Mouse (Mus musculus): ENCODE data around the gene Gm28308. TPM values are rescaled to one million over a fixed set of nuclear protein-coding genes. Genes with fewer than 3 reads are reported as not detected.

Gene Gm28308
- polyA plus RNA-seq, 1 experiment from 2014 or later: not detected

- peaks cover 91% of the 10 kb centered on the region for H3K27me3 ChIP-seq (replicated peaks; ENCODE audit: insufficient read depth, low read length)
- TF ChIP-seq EP300 (IDR thresholded peaks at IDR 0.05) (no peak), CTCF (IDR thresholded peaks at IDR 0.05) (no peak)
- no peak overlapping the region for H3K4me2 ChIP-seq (replicated peaks; ENCODE audit: low read depth, low read length)
- H3K4me3 ChIP-seq (ENCODE audit: low read depth, low read length): no peak overlapping the region; the same call in 1 of the 2 replicates
- WGBS: 2% methylated on average over 63 of the region's 70 CpGs
- H3K27ac ChIP-seq (ENCODE audit: low read length): no peak overlapping the region
- peak; percentile 19; the same call in 1 of the 2 replicates for ATAC-seq
- no peaks in the 10 kb centered on the region for H3K9me3 ChIP-seq (ENCODE audit: low read length)
- no peak overlapping the region for H3K9ac ChIP-seq (replicated peaks; ENCODE audit: low read depth)
- no peaks in the 10 kb centered on the region for H3K36me3 ChIP-seq (ENCODE audit: insufficient read depth, low read length)
- no peak for DNase-seq (ENCODE audit: low spot score)
- H3K4me1 ChIP-seq (ENCODE audit: insufficient read depth, low read depth, low read length): no peaks in the 10 kb centered on the region
Measured at GRCm38 (mm10) chr6:52233546-52234427, 20.6 kb upstream of the Gm28308 start.

GRCm38 (mm10) chr6:52232984-52233545, 19.9 kb upstream of the Gm28308 start:
- Histone ChIP-seq H3K9ac (replicated peaks; ENCODE audit: low read depth) (no peak overlapping the region), H3K27ac (ENCODE audit: low read length) (no peak overlapping the region), H3K9me3 (ENCODE audit: low read length) (no peaks in the 10 kb centered on the region), H3K4me3 (ENCODE audit: low read depth, low read length) (no peak overlapping the region), H3K4me2 (replicated peaks; ENCODE audit: low read depth, low read length) (no peak overlapping the region), H3K27me3 (replicated peaks; ENCODE audit: insufficient read depth, low read length) (peaks cover 84% of the 10 kb centered on the region), H3K36me3 (ENCODE audit: insufficient read depth, low read length) (no peaks in the 10 kb centered on the region), H3K4me1 (ENCODE audit: insufficient read depth, low read depth, low read length) (no peaks in the 10 kb centered on the region)
- 1% methylated on average over 23 of the region's 23 CpGs for WGBS
- ATAC-seq (no peak), DNase-seq (ENCODE audit: low spot score) (no peak)
- no peak for TF ChIP-seq CTCF (IDR thresholded peaks at IDR 0.05)
- TF ChIP-seq EP300 (IDR thresholded peaks at IDR 0.05): no peak

DNA sequence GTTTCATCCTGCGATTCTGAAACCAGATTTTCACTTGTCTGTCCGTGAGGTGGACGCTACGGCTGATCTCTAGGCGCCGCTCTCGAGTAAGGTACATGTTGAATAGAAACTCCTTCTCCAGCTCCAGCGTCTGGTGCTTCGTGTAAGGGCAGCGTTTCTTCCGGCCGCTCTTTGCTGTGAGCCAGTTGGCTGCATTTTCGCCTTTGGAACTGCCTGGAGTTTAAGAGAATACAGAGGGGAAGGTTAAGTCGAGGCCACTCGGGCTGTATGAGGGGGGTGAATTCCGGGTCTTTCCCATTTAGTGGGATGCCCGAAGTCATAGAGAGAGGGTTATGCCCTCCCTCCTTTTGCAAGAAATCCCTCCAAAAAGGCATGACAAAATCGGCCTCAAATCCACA, 19.4 kb upstream of the Gm28308 start:
- H3K4me2 ChIP-seq (replicated peaks; ENCODE audit: low read depth, low read length): no peak overlapping the region
- H3K4me1 ChIP-seq (ENCODE audit: insufficient read depth, low read depth, low read length): no peaks in the 10 kb centered on the region
- no peak overlapping the region for H3K9ac ChIP-seq (replicated peaks; ENCODE audit: low read depth)
- H3K9me3 ChIP-seq (ENCODE audit: low read length): no peaks in the 10 kb centered on the region
- H3K4me3 ChIP-seq (ENCODE audit: low read depth, low read length): no peak overlapping the region
- H3K27me3 ChIP-seq (replicated peaks; ENCODE audit: insufficient read depth, low read length): peaks cover 83% of the 10 kb centered on the region
- TF ChIP-seq CTCF (IDR thresholded peaks at IDR 0.05) (peak; percentile 8; the same call in 1 of the 2 replicates), EP300 (IDR thresholded peaks at IDR 0.05) (no peak)
- H3K27ac ChIP-seq (ENCODE audit: low read length): no peak overlapping the region
- DNase-seq (ENCODE audit: low spot score): no peak
- no peaks in the 10 kb centered on the region for H3K36me3 ChIP-seq (ENCODE audit: insufficient read depth, low read length)
- ATAC-seq: no peak
- under 1% methylated on average over 18 of the region's 18 CpGs for WGBS

- no peak overlapping the region for H3K4me3 ChIP-seq (ENCODE audit: low read depth, low read length)
- TF ChIP-seq CTCF (IDR thresholded peaks at IDR 0.05) (no peak), EP300 (IDR thresholded peaks at IDR 0.05) (no peak)
- H3K27ac ChIP-seq (ENCODE audit: low read length): no peak overlapping the region
- H3K36me3 ChIP-seq (ENCODE audit: insufficient read depth, low read length): no peaks in the 10 kb centered on the region
- no peaks in the 10 kb centered on the region for H3K4me1 ChIP-seq (ENCODE audit: insufficient read depth, low read depth, low read length)
- WGBS: 2% methylated on average over 18 of the region's 18 CpGs
- no peaks in the 10 kb centered on the region for H3K9me3 ChIP-seq (ENCODE audit: low read length)
- no peak for ATAC-seq
- no peak for DNase-seq (ENCODE audit: low spot score)
- peaks cover 83% of the 10 kb centered on the region for H3K27me3 ChIP-seq (replicated peaks; ENCODE audit: insufficient read depth, low read length)
- H3K4me2 ChIP-seq (replicated peaks; ENCODE audit: low read depth, low read length): no peak overlapping the region
- H3K9ac ChIP-seq (replicated peaks; ENCODE audit: low read depth): no peak overlapping the region
Measured at GRCm38 (mm10) chr6:52231885-52232567, 18.9 kb upstream of the Gm28308 start.

- H3K9me3 ChIP-seq (ENCODE audit: low read length): no peaks in the 10 kb centered on the region
- TF ChIP-seq EP300 (IDR thresholded peaks at IDR 0.05) (no peak), CTCF (IDR thresholded peaks at IDR 0.05) (no peak)
- H3K4me2 ChIP-seq (replicated peaks; ENCODE audit: low read depth, low read length): no peak within 1 kb of the TSS
- H3K27ac ChIP-seq (ENCODE audit: low read length): no peak within 1 kb of the TSS
- no peak for DNase-seq (ENCODE audit: low spot score)
- no peaks in the 10 kb centered on the region for H3K4me1 ChIP-seq (ENCODE audit: insufficient read depth, low read depth, low read length)
- no peak within 1 kb of the TSS for H3K9ac ChIP-seq (replicated peaks; ENCODE audit: low read depth)
- H3K36me3 ChIP-seq (ENCODE audit: insufficient read depth, low read length): no peaks in the 10 kb centered on the region
- peaks cover 83% of the 10 kb centered on the region for H3K27me3 ChIP-seq (replicated peaks; ENCODE audit: insufficient read depth, low read length)
- 3% methylated on average over 19 of the region's 36 CpGs for WGBS
- ATAC-seq: no peak
- H3K4me3 ChIP-seq (ENCODE audit: low read depth, low read length): no peak within 1 kb of the TSS
Measured at GRCm38 (mm10) chr6:52230516-52231165, 17.5 kb upstream of the Gm28308 start, which contains the start of gene Hoxa9. TSS of gene Hoxa9 (minus strand) at chr6:52231089.

Measured in lung, postnatal 0 days (tissue).